Mouse (Mus musculus) Patski (cell line): ENCODE measurements around the gene Fank1. TPM values are rescaled to one million over a fixed set of nuclear protein-coding genes. Genes with fewer than 3 reads are reported as not detected.
A peak's percentile ranks its signal among the peaks of the same experiment; 100 is the strongest.

ENCODE experiments used
- ATAC-seq: fragments of 100-300 bp; one replicate; pipeline ENCODE4 v1.8.0; 2021
- CTCF ChIA-PET: fragments of 350-600 bp; sonication (Branson Sonifier 250); formaldehyde crosslinking; loops from one replicate; lab custom pipeline; 2022; ENCODE audit warnings: inconsistent platforms; lab: Charles Lee
- POLR2A ChIA-PET: fragments of 350-600 bp; sonication (Branson Sonifier 250); formaldehyde crosslinking; loops from one replicate; lab custom pipeline; 2022; ENCODE audit warnings: antibody characterized with exemption, inconsistent platforms; lab: Charles Lee
- DNase-seq: peaks from one replicate; pipeline ENCODE4 v3.0.0-alpha.2; 2011; ENCODE audit warnings: low read depth, low spot score
- H3K27me3 ChIP-seq: fragments of 371-371 bp; one replicate; pipeline ENCODE4 v1.5.1; 2021
- CTCF ChIP-seq: fragments of 100-300 bp; IDR thresholded peaks from one replicate; pipeline ENCODE4 v1.5.1; 2021
- in situ Hi-C: fragments of 300-500 bp; cut with MboI; formaldehyde crosslinking; loops from 3 replicates; pipeline ENCODE4 v1.11.1; 2018; ENCODE audit warnings: low pct_unique_long_range_greater_than_20kb, mixed read lengths
- polyA plus RNA-seq: library from polyadenylated mRNA; unstranded; gene quantifications from one replicate; pipeline ENCODE4 v1.2.3, GENCODE M21; 2021

Gene Fank1
- polyA plus RNA-seq, 1 experiment from 2014 or later, result 2.4 TPM

- no peaks in the 10 kb centered on the region for H3K27me3 ChIP-seq
- ChIA-PET POLR2A (no interaction called here), CTCF (interaction anchor here (1.3 kb wide), 1 partner anchor 40 kb away, joined by 3 read pairs; no protein-coding TSS in a partner anchor)
- ATAC-seq (no peak), DNase-seq (no peak)
- in situ Hi-C loops, result no loop called here
- no peak for TF ChIP-seq CTCF
Measured at GRCm38 (mm10) chr7:133768027-133768426, 8.6 kb upstream of the Fank1 start.

GRCm38 (mm10) chr7:133768517-133768916, 8.1 kb upstream of the Fank1 start:
- no peak for DNase-seq
- TF ChIP-seq CTCF, result no peak
- ChIA-PET CTCF (interaction anchor here (1.3 kb wide), 1 partner anchor 41 kb away, joined by 3 read pairs; no protein-coding TSS in a partner anchor), POLR2A (no interaction called here)
- in situ Hi-C loops, result no loop called here
- H3K27me3 ChIP-seq, result no peaks in the 10 kb centered on the region
- ATAC-seq, result no peak

GRCm38 (mm10) chr7:133775179-133775578, 1.5 kb upstream of the Fank1 start:
- no peak for TF ChIP-seq CTCF
- CTCF ChIA-PET, result interaction anchor here (1.5 to 2.2 kb wide), 2 partner anchors 19 to 27 kb away, joined by 3 to 7 read pairs; no protein-coding TSS in a partner anchor
- H3K27me3 ChIP-seq, result no peaks in the 10 kb centered on the region
- POLR2A ChIA-PET, result interaction anchor here (1.3 to 2.4 kb wide), 2 partner anchors 10 to 18 kb away, joined by 3 to 8 read pairs; no protein-coding TSS in a partner anchor
- in situ Hi-C loops, result no loop called here
- DNase-seq, result no peak
- no peak for ATAC-seq

GRCm38 (mm10) chr7:133775796-133776625, 650 bp upstream of the Fank1 start:
- ChIA-PET POLR2A (interaction anchor here (0.7 to 2.4 kb wide), 4 partner anchors 11 to 68 kb away, joined by 3 to 8 read pairs (median 4); no protein-coding TSS in a partner anchor), CTCF (interaction anchor here (1.0 to 2.2 kb wide), 2 partner anchors 18 to 20 kb away, joined by 4 to 7 read pairs; no protein-coding TSS in a partner anchor)
- in situ Hi-C loops, result no loop called here
- ATAC-seq (peak; percentile 38), DNase-seq (no peak)
- no peaks in the 10 kb centered on the region for H3K27me3 ChIP-seq
- no peak for TF ChIP-seq CTCF

GRCm38 (mm10) chr7:133781583-133781982, 4.9 kb downstream of the Fank1 start:
- no peak for TF ChIP-seq CTCF
- no peaks in the 10 kb centered on the region for H3K27me3 ChIP-seq
- DNase-seq (no peak), ATAC-seq (no peak)
- in situ Hi-C loops, result no loop called here
- POLR2A ChIA-PET, result no interaction called here
- CTCF ChIA-PET, result no interaction called here

- CTCF ChIA-PET, result no interaction called here
- POLR2A ChIA-PET, result no interaction called here
- no peaks in the 10 kb centered on the region for H3K27me3 ChIP-seq
- DNase-seq (no peak), ATAC-seq (no peak)
- in situ Hi-C loops, result no loop called here
- TF ChIP-seq CTCF, result no peak
Measured at GRCm38 (mm10) chr7:133781991-133782390, 5.3 kb downstream of the Fank1 start.

GRCm38 (mm10) chr7:133782717-133783435, 6.2 kb downstream of the Fank1 start, which contains the start of gene Dhx32:
Dhx32 (minus strand) TSS chr7:133782726.
- ATAC-seq, result peak; percentile 35

GRCm38 (mm10) chr7:133787571-133787970, 10.9 kb downstream of the Fank1 start:
- POLR2A ChIA-PET, result no interaction called here
- TF ChIP-seq CTCF, result no peak
- ATAC-seq (no peak), DNase-seq (no peak)
- in situ Hi-C loops, result no loop called here
- no peaks in the 10 kb centered on the region for H3K27me3 ChIP-seq
- CTCF ChIA-PET, result no interaction called here

More at GRCm38 (mm10) chr7:133782717-133783435, 6.2 kb downstream of the Fank1 start, which contains the start of gene Dhx32:
- H3K27me3 ChIP-seq, result no peaks in the 10 kb centered on the region
- POLR2A ChIA-PET, result no interaction called here
- DNase-seq, result no peak
- in situ Hi-C loops, result no loop called here
- CTCF ChIA-PET, result no interaction called here
- peak; percentile 79 for TF ChIP-seq CTCF

GRCm38 (mm10) chr7:133788147-133788546, 11.5 kb downstream of the Fank1 start:
- in situ Hi-C loops, result no loop called here
- ChIA-PET POLR2A (no interaction called here), CTCF (no interaction called here)
- TF ChIP-seq CTCF, result no peak
- no peak for DNase-seq
- no peaks in the 10 kb centered on the region for H3K27me3 ChIP-seq
- ATAC-seq, result no peak

GRCm38 (mm10) chr7:133790171-133790570, 13.5 kb downstream of the Fank1 start:
- no peaks in the 10 kb centered on the region for H3K27me3 ChIP-seq
- DNase-seq, result no peak
- ChIA-PET POLR2A (no interaction called here), CTCF (interaction anchor here (1.4 kb wide), 1 partner anchor 27 kb away, joined by 3 read pairs; no protein-coding TSS in a partner anchor)
- in situ Hi-C loops, result no loop called here
- no peak for TF ChIP-seq CTCF
- no peak for ATAC-seq
